Mouse (Mus musculus) embryonic facial prominence, embryonic 14.5 days (tissue): ENCODE measurements around the gene Cd300ld. TPM values are rescaled to one million over a fixed set of nuclear protein-coding genes. Genes with fewer than 3 reads are reported as not detected.
"Not testable (repeated sequence)": the region's sequence is repeated elsewhere in the genome, so short reads cannot be mapped to it uniquely, and the experiment has no call there.

Source experiments
- ATAC-seq: fragments of 200-750 bp; cut with Nextera tagmentation; 2 replicates; pipeline ENCODE4 v1.8.0; 2017; ENCODE audit warnings: low read depth, moderate number of reproducible peaks, moderate TSS enrichment
- DNase-seq: peaks from one replicate; pipeline ENCODE4 v3.0.0-alpha.2; 2015; ENCODE audit warnings: low spot score
- H3K27ac ChIP-seq: fragments of 300-500 bp; sonication (generic); replicated peaks from 2 replicates; pipeline ENCODE4 v1.5.1; 2014; ENCODE audit warnings: low read depth, mild to moderate bottlenecking, low read length, moderate library complexity
- H3K27me3 ChIP-seq: fragments of 300-500 bp; sonication (generic); replicated peaks from 2 replicates; pipeline ENCODE4 v1.6.1; 2014; ENCODE audit warnings: low read length; ENCODE audit not compliant: control insufficient read depth, insufficient read depth
- H3K36me3 ChIP-seq: fragments of 300-500 bp; sonication (generic); 2 replicates; pipeline ENCODE4 v1.6.1; 2014; ENCODE audit warnings: low read length, mixed read lengths; ENCODE audit not compliant: control insufficient read depth, insufficient read depth
- H3K4me1 ChIP-seq: fragments of 300-500 bp; sonication (generic); 2 replicates; pipeline ENCODE4 v1.6.1; 2014; ENCODE audit warnings: antibody characterized with exemption, low read length; ENCODE audit not compliant: control insufficient read depth, insufficient read depth
- H3K4me2 ChIP-seq: fragments of 300-500 bp; sonication (generic); 2 replicates; pipeline ENCODE4 v1.6.1; 2014; ENCODE audit warnings: low read depth, mild to moderate bottlenecking, low read length, moderate library complexity, mixed read lengths
- H3K4me3 ChIP-seq: fragments of 300-500 bp; sonication (generic); 2 replicates; pipeline ENCODE4 v1.5.1; 2014; ENCODE audit warnings: low read depth, mild to moderate bottlenecking, low read length
- H3K9ac ChIP-seq: fragments of 300-500 bp; sonication (generic); 2 replicates; pipeline ENCODE4 v1.6.1; 2014; ENCODE audit warnings: low read depth, mild to moderate bottlenecking, low read length, moderate library complexity, mixed read lengths
- H3K9me3 ChIP-seq: fragments of 300-500 bp; sonication (generic); 2 replicates; pipeline ENCODE4 v1.6.1; 2016; ENCODE audit warnings: low read length; ENCODE audit not compliant: control insufficient read depth
- WGBS: fragments of 180-500 bp; shearing (Covaris S2); extraction: QIAGEN DNeasy Blood & Tissue Kit; methylation state at CpG from one replicate; pipeline ENCODE4 v1.1.7; 2014; 5-methylcytosine and 5-hydroxymethylcytosine counted together
- polyA plus RNA-seq: library from polyadenylated mRNA; unstranded; fragments of >200 nt; fragmentation: Nextera tagmentation; extraction: Ambion mirVana; gene quantifications from 2 replicates; pipeline ENCODE4 v1.2.1, GENCODE M21; 2014

The Cd300ld gene
- polyA plus RNA-seq, result 0.10 and 0.14 TPM in 2 replicates

- Histone ChIP-seq H3K4me2 (no peak within 1 kb of the TSS), H3K4me1 (no peaks in the 10 kb centered on the region), H3K9ac (no peak within 1 kb of the TSS), H3K4me3 (no peak within 1 kb of the TSS), H3K9me3 (no peaks in the 10 kb centered on the region), H3K27ac (no peak within 1 kb of the TSS), H3K36me3 (no peaks in the 10 kb centered on the region), H3K27me3 (no peaks in the 10 kb centered on the region)
- ATAC-seq (no peak), DNase-seq (no peak)
- 78% methylated on average over 4 of the region's 4 CpGs for WGBS
Observed at GRCm38 (mm10) chr11:114989793-114990192, at the start of gene Cd300ld. Cd300ld (minus strand) TSS chr11:114989922.

GRCm38 (mm10) chr11:115037669-115038068 lies 47.9 kb upstream of the Cd300ld start, which contains the start of gene Cd300ld5:
Cd300ld5 (minus strand) TSS chr11:115037769.
- not testable (repeated sequence) for H3K27ac ChIP-seq, H3K4me3 ChIP-seq, H3K4me2 ChIP-seq, ATAC-seq, H3K4me1 ChIP-seq, H3K36me3 ChIP-seq, DNase-seq, H3K9me3 ChIP-seq, H3K9ac ChIP-seq, H3K27me3 ChIP-seq
- WGBS, result no CpG with 5 or more reads among the region's 6 CpGs

GRCm38 (mm10) chr11:115026912-115027311 lies 37.2 kb upstream of the Cd300ld start, which contains the start of gene Cd300ld4:
Cd300ld4 (minus strand) TSS chr11:115027012.
- not testable (repeated sequence) for H3K4me3 ChIP-seq, H3K27ac ChIP-seq, H3K9me3 ChIP-seq, H3K36me3 ChIP-seq, ATAC-seq, DNase-seq, H3K4me1 ChIP-seq, H3K9ac ChIP-seq, H3K4me2 ChIP-seq, H3K27me3 ChIP-seq
- no CpG with 5 or more reads among the region's 6 CpGs for WGBS

GRCm38 (mm10) chr11:115016093-115016492 lies 26.4 kb upstream of the Cd300ld start, which contains the start of gene Cd300ld2:
Cd300ld2 (minus strand) TSS chr11:115016193.
- not testable (repeated sequence) for H3K9ac ChIP-seq, H3K36me3 ChIP-seq, H3K27me3 ChIP-seq, H3K4me2 ChIP-seq, DNase-seq, ATAC-seq, H3K4me3 ChIP-seq, H3K4me1 ChIP-seq, H3K9me3 ChIP-seq, H3K27ac ChIP-seq
- no CpG with 5 or more reads among the region's 7 CpGs for WGBS

- no peaks in the 10 kb centered on the region for H3K4me1 ChIP-seq
- H3K9ac ChIP-seq, result no peak overlapping the region
- H3K4me2 ChIP-seq, result no peak overlapping the region
- ATAC-seq (no peak), DNase-seq (no peak)
- WGBS, result 84% methylated on average over 5 of the region's 5 CpGs
- no peak overlapping the region for H3K4me3 ChIP-seq
- H3K9me3 ChIP-seq, result no peaks in the 10 kb centered on the region
- H3K36me3 ChIP-seq, result no peaks in the 10 kb centered on the region
- no peaks in the 10 kb centered on the region for H3K27me3 ChIP-seq
- no peak overlapping the region for H3K27ac ChIP-seq
Observed at GRCm38 (mm10) chr11:115004070-115004469, 14.3 kb upstream of the Cd300ld start.

GRCm38 (mm10) chr11:115001474-115002040 lies 11.8 kb upstream of the Cd300ld start, which contains the start of gene Cd300c2:
Cd300c2 (minus strand) TSS chr11:115001880.
- Histone ChIP-seq H3K4me2 (no peak within 1 kb of the TSS), H3K27ac (no peak within 1 kb of the TSS), H3K36me3 (no peaks in the 10 kb centered on the region), H3K9me3 (no peaks in the 10 kb centered on the region), H3K9ac (no peak within 1 kb of the TSS), H3K4me3 (no peak within 1 kb of the TSS), H3K27me3 (no peaks in the 10 kb centered on the region), H3K4me1 (no peaks in the 10 kb centered on the region)
- ATAC-seq (no peak), DNase-seq (no peak)
- 83% methylated on average over 7 of the region's 7 CpGs for WGBS

GRCm38 (mm10) chr11:114981866-114982265 lies 7.9 kb downstream of the Cd300ld start:
- H3K4me3 ChIP-seq, result no peak overlapping the region
- DNase-seq, result no peak
- no peaks in the 10 kb centered on the region for H3K27me3 ChIP-seq
- no peaks in the 10 kb centered on the region for H3K4me1 ChIP-seq
- no peak for ATAC-seq
- WGBS, result 81% methylated on average over 4 of the region's 4 CpGs
- H3K36me3 ChIP-seq, result no peaks in the 10 kb centered on the region
- no peak overlapping the region for H3K27ac ChIP-seq
- no peak overlapping the region for H3K9ac ChIP-seq
- H3K9me3 ChIP-seq, result peaks cover 16% of the 10 kb centered on the region; the same call in 1 of the 2 replicates
- H3K4me2 ChIP-seq, result no peak overlapping the region

- Histone ChIP-seq H3K4me1 (no peaks in the 10 kb centered on the region), H3K9ac (no peak overlapping the region), H3K36me3 (no peaks in the 10 kb centered on the region), H3K27ac (no peak overlapping the region), H3K4me3 (no peak overlapping the region), H3K4me2 (no peak overlapping the region), H3K9me3 (peaks cover 20% of the 10 kb centered on the region), H3K27me3 (no peaks in the 10 kb centered on the region)
- 83% methylated on average over 10 of the region's 10 CpGs for WGBS
- DNase-seq (no peak), ATAC-seq (no peak)
Observed at GRCm38 (mm10) chr11:114972726-114973125, 17.0 kb downstream of the Cd300ld start.

- Histone ChIP-seq H3K36me3 (no peaks in the 10 kb centered on the region), H3K9me3 (peaks cover 7% of the 10 kb centered on the region; the same call in 1 of the 2 replicates), H3K27ac (no peak within 1 kb of the TSS), H3K9ac (no peak within 1 kb of the TSS), H3K4me3 (no peak within 1 kb of the TSS), H3K4me2 (no peak within 1 kb of the TSS), H3K27me3 (no peaks in the 10 kb centered on the region), H3K4me1 (no peaks in the 10 kb centered on the region)
- ATAC-seq, result no peak
- 77% methylated on average over 9 of the region's 9 CpGs for WGBS
- no peak for DNase-seq
Observed at GRCm38 (mm10) chr11:114968752-114969207, 20.9 kb downstream of the Cd300ld start, which contains the start of gene Cd300c. Cd300c (minus strand) TSS chr11:114969157.
